Mouse (Mus musculus) embryonic fibroblast, embryonic 13.5 days (primary cell): Measurements from ENCODE around the gene Kif16b. TPM values are rescaled to one million over a fixed set of nuclear protein-coding genes. Genes with fewer than 3 reads are reported as not detected.

Source experiments
- H3K27ac ChIP-seq: 2 replicates; pipeline ENCODE4 v1.5.1; 2012; ENCODE audit warnings: low read length, control low read depth, inconsistent platforms; ENCODE audit not compliant: insufficient read depth
- H3K4me1 ChIP-seq: 2 replicates; pipeline ENCODE4 v1.6.1; 2011; ENCODE audit warnings: low read length; ENCODE audit not compliant: control insufficient read depth, insufficient read depth
- H3K4me3 ChIP-seq: 2 replicates; pipeline ENCODE4 v1.5.1; 2011; ENCODE audit warnings: mild to moderate bottlenecking, control low read depth, low read length; ENCODE audit not compliant: insufficient read depth
- CTCF ChIP-seq: IDR thresholded peaks from 2 replicates; pipeline ENCODE4 v1.5.1; 2011; ENCODE audit warnings: mild to moderate bottlenecking, control low read depth, low read length, moderate library complexity, borderline replicate concordance; ENCODE audit not compliant: insufficient read depth
- POLR2A ChIP-seq: IDR thresholded peaks from 2 replicates; pipeline ENCODE4 v1.6.1; 2011; ENCODE audit warnings: low read depth, mild to moderate bottlenecking, control low read depth, low read length, moderate library complexity
- polyA plus RNA-seq: library from polyadenylated mRNA; stranded (reverse); fragments of >200 nt; gene quantifications from 2 replicates; pipeline ENCODE4 v1.2.4, GENCODE M21; 2011; ENCODE audit warnings: low read depth; ENCODE audit not compliant: missing spikeins, insufficient read length

Gene Kif16b
- polyA plus RNA-seq, 1 experiment = 13.7 TPM

DNA sequence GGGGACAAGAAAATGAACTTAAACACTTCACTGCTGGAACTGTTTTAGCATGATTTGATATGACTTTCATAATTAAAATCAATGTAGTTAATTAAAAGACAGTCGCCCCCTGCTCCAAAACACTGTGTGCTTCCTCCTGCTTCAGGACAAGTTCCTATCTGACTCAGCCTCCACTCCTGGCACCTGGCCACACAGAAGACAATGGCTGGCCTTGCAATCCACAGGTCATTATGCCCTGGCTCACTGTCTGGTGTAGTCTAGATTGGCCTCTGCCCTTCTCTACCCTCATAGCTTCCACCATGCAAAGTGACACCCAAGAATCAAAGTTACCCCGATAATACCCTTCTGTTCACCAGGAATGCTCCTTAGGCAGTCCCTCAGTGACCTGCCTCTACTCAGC is 26.8 kb downstream of the Kif16b start:
- Histone ChIP-seq H3K4me3 (no peak overlapping the region), H3K4me1 (no peaks in the 10 kb centered on the region), H3K27ac (no peak overlapping the region)
- TF ChIP-seq CTCF (no peak), POLR2A (no peak)

DNA sequence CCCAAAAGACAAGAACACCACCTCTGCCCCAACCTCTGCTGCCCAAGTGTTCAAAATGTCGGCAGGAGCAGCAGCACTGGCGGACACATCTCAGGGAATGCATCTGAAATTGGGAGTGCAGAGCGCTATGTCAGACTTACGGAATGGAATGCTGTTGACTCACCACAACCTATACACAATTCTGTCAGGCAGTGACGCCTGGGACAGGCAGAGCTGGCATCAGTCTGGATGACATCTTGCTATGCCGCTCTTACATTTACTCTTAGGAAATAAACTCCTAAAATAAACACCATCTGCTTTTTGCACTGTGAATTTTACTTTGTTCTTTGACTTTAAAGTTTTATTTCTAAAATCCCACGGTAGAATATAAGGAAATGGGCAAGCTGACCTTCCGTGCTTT is 31.3 kb downstream of the Kif16b start:
- H3K4me3 ChIP-seq = no peak overlapping the region
- H3K27ac ChIP-seq = no peak overlapping the region
- no peaks in the 10 kb centered on the region for H3K4me1 ChIP-seq
- no peak for TF ChIP-seq CTCF
- no peak for TF ChIP-seq POLR2A

DNA sequence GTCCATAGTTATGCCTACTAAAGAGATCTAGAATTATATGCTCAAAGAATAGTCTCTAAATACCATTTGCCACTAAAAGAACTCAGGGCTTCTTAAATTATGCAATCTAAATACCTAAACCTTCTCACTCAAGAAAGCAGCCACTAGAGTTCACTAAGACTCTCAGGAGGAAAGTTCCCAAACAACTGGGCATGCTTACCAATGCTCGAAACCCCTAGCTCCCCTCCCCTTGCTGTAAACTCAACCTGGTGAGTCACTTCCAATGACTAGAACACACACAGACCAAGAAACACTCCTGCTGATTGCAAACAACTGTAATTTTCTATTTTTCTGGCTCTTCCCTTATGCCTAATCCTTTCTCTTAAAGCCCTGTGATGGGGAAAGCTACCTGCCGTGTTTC is 33.9 kb downstream of the Kif16b start:
- H3K4me1 ChIP-seq = no peaks in the 10 kb centered on the region
- H3K27ac ChIP-seq = no peak overlapping the region
- TF ChIP-seq POLR2A (no peak), CTCF (no peak)
- H3K4me3 ChIP-seq = no peak overlapping the region

DNA sequence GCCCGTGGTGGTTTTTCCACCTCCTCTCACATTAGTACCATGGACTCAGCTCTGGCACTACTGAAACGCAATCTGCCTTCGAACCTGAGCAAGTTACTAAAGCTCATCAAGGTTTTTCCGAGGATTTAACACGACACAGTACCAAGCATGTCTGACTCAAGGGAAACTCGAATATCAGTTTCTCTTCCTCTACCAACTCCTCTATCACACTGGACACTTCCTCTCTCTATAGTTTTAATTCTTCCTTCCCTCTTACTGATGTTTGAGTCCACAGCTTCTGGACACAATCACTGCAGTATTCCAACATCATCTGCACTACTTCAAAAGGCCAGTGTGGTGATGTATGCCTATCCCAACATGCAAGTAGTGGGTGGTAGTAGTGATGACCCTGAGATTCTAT is 40.3 kb downstream of the Kif16b start:
- no peaks in the 10 kb centered on the region for H3K4me1 ChIP-seq
- H3K4me3 ChIP-seq = no peak overlapping the region
- TF ChIP-seq CTCF (no peak), POLR2A (no peak)
- no peak overlapping the region for H3K27ac ChIP-seq

DNA sequence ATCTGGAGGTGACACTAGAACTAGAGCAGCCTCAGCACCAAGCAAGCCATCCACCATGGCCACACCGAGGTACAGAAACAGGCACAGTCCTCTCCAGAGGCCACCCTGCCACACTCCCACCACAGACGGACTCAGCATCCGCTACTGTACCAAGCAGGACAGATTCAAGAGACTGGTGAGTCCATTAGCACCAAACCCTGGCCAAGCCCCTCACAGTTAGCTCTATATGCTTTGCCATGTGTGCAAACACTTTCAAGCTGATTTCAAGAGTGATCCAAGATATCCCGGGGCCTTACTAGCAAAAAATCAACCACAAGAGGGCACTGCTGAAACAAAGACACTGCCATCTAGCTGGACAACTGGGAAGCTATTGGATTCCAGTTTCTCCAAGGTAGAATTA is 41.9 kb downstream of the Kif16b start:
- Histone ChIP-seq H3K4me1 (no peaks in the 10 kb centered on the region), H3K4me3 (no peak overlapping the region), H3K27ac (no peak overlapping the region)
- no peak for TF ChIP-seq CTCF
- no peak for TF ChIP-seq POLR2A

DNA sequence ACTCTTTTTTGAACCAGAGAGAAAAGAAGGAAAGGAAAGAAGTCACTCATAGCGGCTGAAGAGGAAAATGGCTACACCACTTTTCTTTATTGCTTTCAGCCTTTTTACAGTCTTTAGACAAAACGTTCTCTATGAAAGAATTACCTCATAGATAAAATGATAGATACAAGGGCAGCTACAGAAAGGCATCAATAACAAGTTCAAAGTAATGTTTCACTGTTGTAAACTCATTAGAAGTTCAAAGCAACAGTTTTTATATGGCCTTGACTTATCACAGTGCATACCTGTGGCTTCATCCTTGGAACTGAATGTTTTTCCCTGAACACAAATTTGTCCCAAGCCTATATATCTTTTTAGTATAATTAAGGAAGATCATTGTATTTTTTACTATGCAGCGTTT is 62.6 kb downstream of the Kif16b start:
- 0 out of 2 replicates have a peak, but pooled peaks cover 3% of the 10 kb centered on the region for H3K4me1 ChIP-seq
- no peak overlapping the region for H3K27ac ChIP-seq
- no peak overlapping the region for H3K4me3 ChIP-seq
- TF ChIP-seq CTCF = no peak
- no peak for TF ChIP-seq POLR2A

DNA sequence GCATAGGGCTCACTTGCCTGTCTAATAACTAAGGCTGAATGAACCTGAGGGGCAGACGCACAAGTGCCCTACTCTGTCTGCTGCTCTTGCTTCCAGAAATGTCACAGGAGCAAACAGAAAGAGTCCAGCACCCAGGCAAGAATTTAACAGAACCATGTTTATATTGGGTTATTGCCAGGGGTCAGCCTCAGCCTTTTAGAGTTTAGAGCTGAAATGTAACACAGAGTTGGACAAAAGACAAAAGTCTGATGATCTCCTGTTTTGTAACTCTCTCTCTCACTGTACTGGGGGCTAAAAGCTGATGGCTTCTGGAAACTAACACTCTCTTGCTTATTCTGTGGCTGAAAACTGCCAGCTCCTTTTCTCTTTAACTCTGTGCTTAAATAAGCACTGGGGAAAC is 63.2 kb downstream of the Kif16b start:
- Histone ChIP-seq H3K4me3 (no peak overlapping the region), H3K27ac (no peak overlapping the region), H3K4me1 (0 out of 2 replicates have a peak, but pooled peaks cover 3% of the 10 kb centered on the region)
- no peak for TF ChIP-seq CTCF

DNA sequence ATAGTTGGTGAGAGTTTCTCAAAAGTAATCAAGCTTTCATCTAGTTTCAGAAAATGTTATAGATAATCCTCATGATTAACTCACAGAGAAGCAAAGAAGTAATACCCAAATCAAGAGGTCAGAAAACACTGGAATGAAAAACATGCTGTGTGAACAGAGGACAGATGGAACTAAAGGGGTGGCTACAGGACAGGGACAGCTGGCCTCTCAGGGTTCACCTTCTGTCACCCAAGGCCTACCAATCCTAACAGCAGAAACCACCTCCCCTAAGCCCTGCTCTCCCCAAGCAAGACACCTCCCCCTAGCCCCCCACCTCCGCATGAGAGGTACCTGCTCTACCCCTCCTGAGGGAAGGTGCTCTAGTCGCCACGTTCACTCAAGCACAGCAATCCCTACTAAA is 66.6 kb downstream of the Kif16b start:
- TF ChIP-seq POLR2A (no peak), CTCF (no peak)
- Histone ChIP-seq H3K4me3 (no peak overlapping the region), H3K27ac (no peak overlapping the region), H3K4me1 (0 out of 2 replicates have a peak, but pooled peaks cover 3% of the 10 kb centered on the region)

DNA sequence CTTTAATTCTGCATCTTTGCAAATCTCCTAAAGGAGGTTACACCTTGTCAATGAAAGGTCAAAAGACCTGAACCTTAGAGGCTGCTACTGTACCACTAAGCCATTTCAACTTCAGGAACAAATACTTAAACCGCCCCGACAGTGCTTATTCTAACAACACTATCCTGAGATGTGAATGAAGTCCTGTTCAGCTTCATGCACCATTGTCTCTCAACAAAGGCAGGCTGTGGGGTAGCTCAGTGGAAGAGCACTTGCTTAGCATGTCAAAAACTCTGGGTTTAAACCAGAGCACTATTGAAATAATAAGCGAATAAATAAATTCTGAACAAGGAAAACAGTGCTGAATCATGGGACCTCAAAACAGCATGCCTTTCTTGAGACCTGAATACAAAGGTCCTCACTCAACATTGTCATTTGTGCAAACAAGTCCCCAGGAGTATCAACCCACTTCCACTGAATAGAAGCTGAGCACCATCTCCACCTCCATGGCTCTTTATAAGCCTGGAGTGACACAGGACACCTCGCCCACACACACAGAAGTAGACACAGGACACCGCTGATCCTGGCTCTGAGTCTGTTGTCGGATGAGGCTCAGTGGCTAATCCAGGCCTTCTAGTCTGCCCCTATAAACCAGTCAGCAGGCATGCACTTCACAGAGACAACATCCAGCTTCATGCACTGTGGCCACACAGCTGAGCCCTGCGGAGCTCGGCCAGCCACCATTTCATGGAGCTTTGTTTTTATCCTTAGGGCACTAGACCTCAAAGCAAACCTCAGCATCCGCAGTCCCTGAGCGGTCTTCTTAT is 68.5 kb downstream of the Kif16b start:
- H3K4me3 ChIP-seq = no peak overlapping the region
- no peak overlapping the region for H3K27ac ChIP-seq
- TF ChIP-seq CTCF (no peak), POLR2A (no peak)

DNA sequence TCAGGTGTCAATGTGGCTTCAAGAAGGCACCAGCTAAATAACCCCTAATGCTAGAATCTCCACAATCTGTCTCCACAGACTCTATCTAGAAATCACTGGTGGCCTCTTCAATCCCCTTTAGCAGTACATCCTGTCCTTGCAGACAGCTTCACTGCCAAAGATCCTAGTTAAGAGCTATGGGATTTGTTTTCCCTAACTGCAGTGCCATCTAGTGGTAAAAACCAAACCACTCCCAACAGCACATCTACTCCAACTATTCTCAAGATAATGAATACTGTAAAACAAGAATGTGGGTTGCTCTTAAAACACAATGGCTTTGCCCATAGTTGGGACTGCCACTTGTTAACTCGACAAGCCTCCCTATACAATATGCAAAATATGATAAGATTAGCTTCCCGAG is 88.3 kb downstream of the Kif16b start:
- TF ChIP-seq POLR2A (no peak), CTCF (no peak)
- Histone ChIP-seq H3K27ac (no peak overlapping the region), H3K4me1 (no peaks in the 10 kb centered on the region), H3K4me3 (no peak overlapping the region)

More for the DNA sequence above, 68.5 kb downstream of the Kif16b start:
- H3K4me1 ChIP-seq = 0 out of 2 replicates have a peak, but pooled peaks cover under 1% of the 10 kb centered on the region
